Mouse (Mus musculus) ovary, postnatal 36 days (tissue): ENCODE data around the gene Trem2.
A peak's percentile ranks its signal among the peaks of the same experiment; 100 is the strongest.
"Not testable (repeated sequence)": the region's sequence is repeated elsewhere in the genome, so short reads cannot be mapped to it uniquely, and the experiment has no call there.

Experiments used
- DNase-seq: peaks from one replicate; pipeline ENCODE4 v3.0.0; 2022; ENCODE audit warnings: low spot score, mixed read lengths

The Trem2 gene

DNA sequence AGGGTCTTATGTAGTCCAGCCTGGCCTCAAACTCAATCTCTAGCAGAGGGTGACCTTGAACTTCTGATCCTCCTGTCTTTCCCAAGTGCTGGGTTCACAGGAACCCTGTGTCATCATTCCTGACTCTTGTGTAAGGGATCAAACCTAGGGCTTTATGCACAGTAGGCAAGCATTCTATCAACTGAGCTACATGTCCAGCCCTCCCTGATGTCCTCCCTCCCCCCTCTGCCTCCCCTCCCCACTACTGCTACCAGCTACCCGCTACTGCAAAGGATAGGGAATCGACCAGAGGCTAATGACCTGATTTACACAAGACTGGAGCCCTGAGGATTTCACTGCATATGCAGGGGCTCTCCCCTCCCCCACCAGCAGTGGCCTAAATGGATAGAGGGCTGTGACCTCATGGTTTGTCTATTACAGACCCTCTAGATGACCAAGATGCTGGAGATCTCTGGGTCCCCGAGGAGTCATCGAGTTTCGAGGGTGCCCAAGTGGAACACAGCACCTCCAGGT, 4.5 kb downstream of the Trem2 start:
- no peak for DNase-seq

DNA sequence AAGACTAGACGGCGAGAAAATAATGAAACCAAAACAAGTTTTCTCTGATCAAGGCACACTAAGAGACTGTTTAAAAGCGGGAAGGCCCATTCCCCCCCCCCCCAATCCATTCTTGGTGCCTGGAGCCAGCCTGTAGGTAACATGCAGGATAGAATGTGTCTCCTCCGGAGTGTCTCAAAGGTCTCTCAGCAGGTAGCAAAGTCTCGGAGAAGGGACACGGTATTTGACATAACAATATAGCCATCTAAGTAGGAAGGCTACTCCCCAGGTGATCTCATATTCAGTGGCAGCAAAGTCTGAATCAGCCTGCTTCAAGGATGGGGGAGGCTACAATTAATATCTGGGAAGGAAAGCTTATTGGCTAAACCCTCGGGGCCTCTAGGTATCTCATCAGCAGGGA, 6.8 kb downstream of the Trem2 start:
- DNase-seq = not testable (repeated sequence)

DNA sequence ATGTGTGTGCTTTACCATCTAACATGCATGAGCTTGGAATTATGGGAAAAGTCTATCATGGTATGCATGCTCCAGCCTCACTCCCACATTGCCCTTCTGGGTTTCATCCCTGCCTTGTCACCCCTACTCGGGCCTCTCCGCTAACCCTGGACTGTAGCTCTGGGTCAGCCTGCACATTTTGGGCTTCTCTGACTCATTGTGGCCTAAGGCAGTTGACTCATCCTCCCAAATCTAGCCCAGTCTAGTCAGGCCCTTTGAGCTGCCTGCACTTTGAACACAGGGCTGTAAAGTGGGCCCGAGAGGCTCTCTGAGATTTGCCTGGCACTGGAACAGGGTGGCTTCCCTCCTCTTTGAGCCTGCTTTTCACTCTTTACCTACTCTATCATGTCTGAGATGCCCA, 9.6 kb downstream of the Trem2 start:
- no peak for DNase-seq

DNA sequence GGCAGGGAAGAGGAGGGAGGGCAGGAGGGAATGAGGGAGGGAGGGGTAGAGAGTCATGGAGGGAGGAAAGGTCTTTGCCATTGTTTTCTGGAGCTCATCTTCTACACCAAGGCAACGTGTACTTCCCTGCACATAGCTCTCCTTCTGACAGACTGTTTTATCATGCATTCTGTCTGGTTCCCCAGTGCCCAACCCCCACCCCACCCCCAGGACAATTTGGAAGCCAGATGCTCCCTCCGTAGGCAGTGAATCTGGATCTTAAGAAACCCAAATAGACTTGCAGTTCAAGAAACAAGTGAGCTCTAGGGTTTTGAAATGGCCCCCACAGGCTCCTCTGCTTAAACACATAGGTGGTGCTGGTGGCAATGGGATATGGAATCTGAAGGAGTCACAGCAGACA, 11.7 kb downstream of the Trem2 start:
- no peak for DNase-seq

DNA sequence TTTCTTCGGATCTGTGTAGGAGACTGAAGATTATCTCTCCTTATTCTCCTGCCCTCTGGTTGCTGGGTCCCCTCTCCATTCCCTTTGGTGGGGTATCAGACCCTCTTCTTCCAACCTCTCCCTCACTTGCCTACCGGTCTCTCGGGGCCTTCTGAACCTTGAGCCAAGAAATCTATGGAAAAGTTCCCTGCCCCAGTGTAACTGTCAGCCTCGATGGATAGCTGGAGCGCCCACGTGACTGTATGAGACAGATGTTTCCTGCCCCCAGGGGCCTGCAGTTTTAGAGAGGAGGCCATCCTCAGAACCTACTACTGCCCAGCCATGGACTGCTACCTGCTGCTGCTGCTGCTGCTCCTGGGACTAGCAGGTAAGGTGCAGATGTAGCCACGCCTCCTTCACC, 13.4 kb downstream of the Trem2 start, which contains the start of gene Treml1:
TSS of gene Treml1 (plus strand) at position 301 of the 400 bp plus-strand sequence.
- DNase-seq = no peak

GRCm38 (mm10) chr17:48360462-48360861, 14.3 kb downstream of the Trem2 start:
- DNase-seq = no peak

DNA sequence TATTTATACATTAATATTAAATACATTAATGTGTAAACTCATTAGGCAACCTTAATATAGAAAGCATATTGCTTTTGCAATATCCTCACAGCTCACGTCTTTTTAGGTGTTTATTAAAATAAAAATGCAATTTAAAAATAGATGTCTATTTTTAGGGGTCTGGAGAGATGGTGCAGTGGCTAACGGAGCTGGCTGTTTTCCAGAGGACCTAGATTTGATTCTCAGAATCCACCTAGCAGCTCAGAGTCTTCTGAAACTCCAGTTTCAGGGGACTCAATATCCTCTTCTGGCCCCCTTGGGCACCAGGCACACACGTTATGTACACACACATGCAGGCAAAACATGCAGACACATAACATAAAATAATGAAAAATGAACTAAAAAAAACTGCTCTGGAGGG, 16.1 kb downstream of the Trem2 start:
- no peak for DNase-seq

DNA sequence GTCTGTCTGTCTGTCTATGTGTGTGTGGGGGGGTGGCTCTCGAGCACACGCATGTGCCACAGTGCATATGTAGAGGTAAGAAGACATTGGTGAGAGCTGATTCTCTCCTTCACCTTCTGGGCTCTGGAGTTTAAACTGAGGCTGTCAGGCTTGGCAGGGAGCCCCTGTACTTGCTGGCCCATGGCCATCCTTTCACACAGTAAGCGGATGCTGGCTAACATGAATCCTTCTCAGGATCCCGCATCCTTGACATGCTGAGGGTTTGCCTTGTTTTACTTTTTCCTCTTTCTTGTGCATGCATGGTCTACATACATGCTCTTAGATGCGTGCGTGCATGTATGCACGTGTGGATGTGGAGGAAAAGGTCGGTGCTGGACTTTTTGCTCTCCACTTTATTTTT, 16.8 kb downstream of the Trem2 start:
- DNase-seq = peak; percentile 25

DNA sequence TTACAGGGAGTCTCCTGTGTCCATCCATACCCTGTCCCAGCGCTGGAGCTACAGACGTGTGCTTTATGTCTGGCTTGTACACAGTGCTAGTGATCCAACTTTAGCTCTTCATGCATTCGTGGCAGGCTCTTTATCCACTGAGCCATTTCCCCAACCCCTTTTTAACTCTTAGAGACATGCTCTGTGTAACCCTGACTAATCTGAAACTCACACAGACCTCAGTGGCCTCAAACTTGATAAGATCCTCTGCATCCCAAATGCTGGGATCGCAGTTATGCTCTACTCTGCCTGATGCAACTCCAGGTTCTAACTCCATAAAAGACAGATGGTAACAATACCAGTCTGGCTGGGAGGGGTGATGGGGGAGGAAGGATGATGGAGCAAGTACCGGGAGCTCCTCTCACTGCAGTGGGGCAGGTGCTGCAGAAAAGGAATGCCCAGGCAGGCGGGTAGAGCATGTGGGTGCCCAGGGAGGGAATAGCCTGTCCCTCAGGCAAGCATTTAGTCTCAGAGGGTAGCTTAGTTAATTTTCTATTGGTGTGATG, 17.3 kb downstream of the Trem2 start:
- DNase-seq = no peak

DNA sequence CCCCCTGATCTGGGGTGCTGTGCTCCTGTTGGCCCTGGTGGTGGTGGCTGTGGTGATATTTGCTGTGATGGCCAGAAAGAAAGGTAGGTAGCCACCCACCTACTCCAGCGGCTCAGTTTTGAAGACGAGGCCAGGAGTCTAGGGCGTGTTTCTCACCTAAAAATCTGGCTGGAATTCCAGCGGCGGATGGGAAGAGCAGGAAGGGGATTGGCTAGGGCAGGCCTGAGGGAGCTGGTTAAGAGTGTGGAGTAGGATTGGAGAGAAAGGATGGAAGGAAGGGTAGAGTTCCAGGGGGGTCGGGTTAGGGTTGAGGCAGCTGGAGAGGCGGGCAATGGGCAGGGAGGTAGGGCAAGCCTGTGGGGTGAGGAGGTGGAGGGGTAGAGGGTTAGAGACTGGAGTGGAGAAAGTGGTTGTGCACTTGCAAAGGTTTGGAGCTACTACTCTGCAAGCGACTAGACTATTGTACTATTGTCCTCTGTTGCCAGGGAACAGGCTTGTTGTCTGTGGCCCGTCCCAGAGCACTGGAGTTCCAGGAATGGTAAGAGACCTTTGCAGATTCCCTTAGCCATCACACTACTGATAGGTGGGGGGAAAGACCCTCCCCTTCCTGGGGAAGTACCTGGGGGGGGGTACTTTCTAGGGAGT, 19.4 kb downstream of the Trem2 start:
- DNase-seq = no peak

DNA sequence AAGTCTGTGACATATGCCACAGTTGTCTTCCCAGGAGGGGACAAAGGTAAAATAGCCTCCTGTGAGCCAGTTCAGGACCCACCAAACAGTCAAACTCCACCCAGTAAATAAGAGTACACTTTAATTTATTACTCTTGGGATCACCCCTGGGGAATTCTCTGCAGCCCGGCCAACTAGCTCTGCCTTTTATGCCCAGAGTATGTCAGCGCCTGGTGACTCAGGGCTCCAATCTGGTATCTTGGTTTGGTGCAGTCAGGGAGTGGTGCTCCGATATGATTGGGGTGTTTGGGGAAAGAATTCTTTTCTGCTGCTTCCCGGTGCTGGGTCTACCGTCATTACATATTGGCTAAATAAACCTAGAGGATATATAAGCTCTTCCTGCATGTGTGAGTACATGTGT, 20.6 kb downstream of the Trem2 start:
- no peak for DNase-seq

- no peak for DNase-seq
These were observed 25.4 kb downstream of the Trem2 start for GRCm38 (mm10) chr17:48371621-48372020.

DNA sequence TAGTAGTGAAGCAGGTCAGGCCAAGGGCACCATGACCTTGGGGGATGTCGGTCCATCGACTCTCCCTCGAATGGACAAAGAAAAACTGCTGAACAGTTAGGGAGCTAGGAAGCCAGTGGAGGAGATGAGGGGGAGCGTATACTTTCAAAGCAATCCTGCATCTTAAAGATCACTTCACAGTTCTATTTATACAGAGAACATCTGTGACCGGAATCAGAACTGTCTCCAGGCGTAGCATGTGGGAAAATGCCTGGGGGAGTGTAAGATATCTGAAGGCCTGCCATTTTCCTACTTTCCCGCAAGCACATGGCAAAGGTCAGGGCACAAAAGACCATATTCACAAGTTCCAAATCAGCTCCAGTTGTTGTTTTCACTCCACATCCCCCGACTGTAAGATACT, 26.8 kb downstream of the Trem2 start:
- DNase-seq = no peak

- DNase-seq = no peak
These were observed 29.9 kb downstream of the Trem2 start for GRCm38 (mm10) chr17:48376102-48376501.

DNA sequence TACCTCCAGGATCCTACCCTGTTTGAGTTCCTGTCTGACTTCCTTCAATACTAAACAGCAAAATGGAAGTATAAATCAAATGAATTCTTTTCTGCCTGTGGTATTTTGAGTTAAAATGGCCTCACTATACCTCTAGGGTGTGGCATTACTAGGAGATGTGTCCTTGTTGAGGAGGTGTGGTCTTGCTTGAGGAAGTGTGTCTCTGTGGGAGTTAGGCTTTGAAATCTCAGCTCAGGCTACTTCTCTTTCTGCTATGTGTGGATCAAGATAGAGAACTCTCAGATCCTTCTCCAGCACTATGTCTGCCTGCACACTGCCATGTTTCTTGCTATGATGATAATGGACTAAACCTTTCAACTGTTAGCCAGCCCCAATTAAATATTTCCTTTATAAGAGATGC, 32.8 kb downstream of the Trem2 start:
- DNase-seq = no peak

DNA sequence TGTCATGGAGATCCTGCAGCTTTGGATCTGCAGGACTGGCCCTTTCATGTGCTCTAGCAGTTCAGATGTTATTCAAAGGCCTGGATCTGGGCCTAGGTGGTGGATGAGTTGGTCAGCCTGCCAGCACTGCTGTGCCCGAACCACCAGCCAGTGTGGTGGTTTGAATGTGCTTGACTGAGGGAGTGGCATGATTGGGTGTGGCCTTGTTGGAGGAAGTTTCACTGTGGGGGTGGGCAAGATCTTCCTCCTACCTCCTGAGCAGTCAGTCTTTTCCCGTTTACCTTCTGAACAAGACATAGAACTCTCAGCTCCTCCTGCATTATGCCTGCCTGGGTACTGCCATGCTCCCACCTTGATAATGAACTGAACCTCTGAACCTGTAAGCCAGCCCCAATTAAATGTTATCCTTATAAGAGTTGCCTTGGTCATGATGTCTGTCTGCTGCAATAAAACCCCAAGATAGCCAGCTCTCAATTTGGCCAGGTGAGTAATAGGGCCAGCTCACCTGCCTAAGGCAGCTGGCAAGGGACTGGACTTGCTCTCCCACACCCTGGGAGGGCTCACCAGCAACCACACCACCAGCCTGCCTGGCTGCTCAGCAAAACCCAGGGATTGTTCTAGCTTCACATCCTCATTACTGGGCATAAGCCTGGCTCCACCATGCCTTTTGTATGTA, 39.7 kb downstream of the Trem2 start:
- no peak for DNase-seq

DNA sequence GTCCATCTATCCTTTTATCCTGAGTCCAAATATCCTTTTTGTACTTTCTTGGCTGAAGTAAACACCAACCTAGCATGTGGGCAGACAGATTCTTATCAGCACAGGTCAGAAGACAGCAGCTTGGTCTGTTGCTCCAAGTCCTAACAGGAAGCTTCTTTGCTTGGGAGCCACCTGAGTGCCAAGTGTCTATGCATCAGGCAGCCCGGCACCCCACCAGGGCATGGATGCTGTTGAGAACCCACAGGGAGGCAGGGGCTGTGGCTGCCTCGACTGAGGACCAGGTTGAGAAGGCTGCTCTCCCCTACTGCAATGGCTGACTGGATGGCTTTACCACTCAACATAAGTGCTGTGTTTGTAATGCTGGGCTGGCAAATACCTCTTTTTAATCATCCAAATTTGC, 42.5 kb downstream of the Trem2 start:
- no peak for DNase-seq

DNA sequence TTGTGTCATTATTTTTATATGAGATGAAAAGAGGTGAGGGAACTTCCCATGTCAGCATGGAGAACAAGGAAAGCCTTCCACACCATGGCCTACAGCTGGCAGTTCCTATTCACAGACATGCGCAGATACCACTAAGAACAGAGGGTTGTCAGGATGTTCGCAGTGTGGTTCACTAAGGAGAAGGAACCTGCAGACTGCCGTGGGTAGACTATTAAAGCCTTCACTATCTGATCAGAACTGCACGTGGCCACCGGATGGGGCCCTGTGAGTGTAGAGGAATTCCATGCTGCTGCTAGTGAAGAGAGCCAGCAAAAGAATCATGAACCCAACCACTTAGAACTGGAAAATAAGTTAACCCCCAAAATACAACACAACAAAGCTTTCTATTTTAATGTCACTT, 43.2 kb downstream of the Trem2 start:
- no peak for DNase-seq

DNA sequence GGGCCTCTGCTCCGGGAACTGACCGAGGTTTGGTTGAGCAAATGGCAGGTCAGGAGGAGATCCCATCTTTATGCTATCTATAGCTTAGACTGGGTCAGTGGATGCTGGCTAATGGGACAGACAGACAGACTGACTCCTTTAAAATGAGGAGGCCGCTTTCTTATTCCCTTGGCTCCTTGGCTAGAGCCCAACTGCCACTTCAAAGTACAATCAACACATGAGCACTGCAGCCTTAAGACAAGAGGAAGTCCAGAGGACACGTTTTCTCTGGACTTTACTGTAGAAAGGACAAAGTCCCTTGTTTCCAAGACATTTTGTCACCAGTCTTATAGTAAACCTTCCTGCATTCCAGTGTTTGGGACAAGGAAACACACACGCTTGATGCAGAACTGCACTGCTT, 45.2 kb downstream of the Trem2 start:
- DNase-seq = no peak

- DNase-seq = no peak
These were observed 46.4 kb downstream of the Trem2 start for GRCm38 (mm10) chr17:48392616-48393015.

GRCm38 (mm10) chr17:48401710-48402109, 55.5 kb downstream of the Trem2 start:
- DNase-seq = no peak

GRCm38 (mm10) chr17:48402751-48403150, 56.5 kb downstream of the Trem2 start:
- DNase-seq = no peak
